Mouse (Mus musculus) lung, embryonic 16.5 days (tissue): ENCODE results near the gene 1520401A03Rik. TPM values are rescaled to one million over a fixed set of nuclear protein-coding genes. Genes with fewer than 3 reads are reported as not detected.
A peak's percentile ranks its signal among the peaks of the same experiment; 100 is the strongest.

Experiments used
- ATAC-seq: fragments of 200-750 bp; cut with Nextera tagmentation; 2 replicates; pipeline ENCODE4 v1.8.0; 2017; ENCODE audit warnings: low read depth, mild to moderate bottlenecking, moderate library complexity
- H3K27ac ChIP-seq: fragments of 300-500 bp; sonication (generic); 2 replicates; pipeline ENCODE4 v1.5.1; 2014; ENCODE audit warnings: mild to moderate bottlenecking, control low read depth, low read length
- H3K27me3 ChIP-seq: fragments of 300-500 bp; sonication (generic); 2 replicates; pipeline ENCODE4 v1.6.1; 2014; ENCODE audit warnings: low read depth, low read length, mixed read lengths; ENCODE audit not compliant: control insufficient read depth, insufficient read depth
- H3K36me3 ChIP-seq: fragments of 300-500 bp; sonication (generic); 2 replicates; pipeline ENCODE4 v1.6.1; 2014; ENCODE audit warnings: low read length; ENCODE audit not compliant: control insufficient read depth, insufficient read depth
- H3K4me1 ChIP-seq: fragments of 300-500 bp; sonication (generic); replicated peaks from 2 replicates; pipeline ENCODE4 v1.6.1; 2014; ENCODE audit warnings: low read length, mixed read lengths; ENCODE audit not compliant: control insufficient read depth, insufficient read depth
- H3K4me2 ChIP-seq: fragments of 300-500 bp; sonication (generic); 2 replicates; pipeline ENCODE4 v1.6.1; 2014; ENCODE audit warnings: low read depth, low read length, control low read depth
- H3K4me3 ChIP-seq: fragments of 300-500 bp; sonication (generic); 2 replicates; pipeline ENCODE4 v1.5.1; 2014; ENCODE audit warnings: mild to moderate bottlenecking, low read length, control low read depth
- H3K9ac ChIP-seq: fragments of 300-500 bp; sonication (generic); 2 replicates; pipeline ENCODE4 v1.6.1; 2014; ENCODE audit warnings: low read length, control low read depth
- H3K9me3 ChIP-seq: fragments of 300-500 bp; sonication (generic); 2 replicates; pipeline ENCODE4 v1.6.1; 2016; ENCODE audit warnings: low read length; ENCODE audit not compliant: control insufficient read depth
- WGBS: fragments of 180-500 bp; shearing (Covaris S2); extraction: QIAGEN DNeasy Blood & Tissue Kit; methylation state at CpG from one replicate; pipeline ENCODE4 v1.1.7; 2014; 5-methylcytosine and 5-hydroxymethylcytosine counted together
- polyA plus RNA-seq: library from polyadenylated mRNA; unstranded; fragments of >200 nt; fragmentation: Nextera tagmentation; extraction: Ambion mirVana; gene quantifications from 2 replicates; pipeline ENCODE4 v1.2.1, GENCODE M21; 2015

Gene 1520401A03Rik
- polyA plus RNA-seq, 1 experiment from 2014 or later: 0.14 TPM

DNA sequence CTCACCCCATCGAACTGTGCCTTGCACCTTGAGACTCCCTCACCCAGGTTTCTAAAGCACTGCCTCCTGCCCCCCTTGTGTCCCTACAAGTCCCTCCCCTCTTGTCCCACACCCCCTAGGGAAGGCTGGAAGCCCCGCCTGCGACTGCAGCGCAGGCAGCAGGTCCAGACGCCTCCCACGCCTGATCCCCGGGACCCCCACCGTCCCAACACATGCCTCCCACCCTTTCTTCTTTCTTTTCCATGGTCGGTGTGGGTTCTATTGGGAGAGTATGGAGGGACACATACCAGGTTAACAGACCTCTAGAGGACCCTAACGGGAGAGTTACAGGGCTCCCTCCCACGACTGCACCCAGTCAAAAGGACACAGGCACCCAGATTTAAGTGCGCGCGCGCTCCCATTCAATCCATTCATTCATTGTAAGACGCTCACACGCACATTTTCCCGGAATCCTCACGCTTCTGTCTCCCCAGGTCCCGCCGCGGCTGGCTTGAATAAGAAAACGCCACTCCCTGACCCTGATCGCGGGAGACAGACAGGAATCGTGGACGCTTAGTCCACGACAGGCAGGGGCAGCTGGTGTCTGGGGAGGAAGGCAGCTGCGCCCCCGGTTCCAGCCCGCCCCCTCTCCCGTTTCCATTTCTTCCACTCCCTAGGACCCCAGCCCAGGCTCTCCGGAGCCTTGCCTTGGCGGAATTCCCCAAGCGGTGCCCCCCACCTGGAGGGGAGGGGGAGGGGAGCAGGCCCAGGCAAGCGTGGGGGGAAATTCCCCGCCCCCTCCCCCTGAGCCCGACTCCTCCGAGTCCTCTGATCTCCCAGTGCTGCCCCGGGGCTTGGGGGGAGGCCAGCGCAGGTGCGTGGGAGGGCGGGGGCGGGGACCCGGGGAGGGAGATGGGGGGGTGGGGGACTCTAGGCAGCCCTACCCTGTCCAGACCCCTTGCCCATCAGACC is 23.0 kb upstream of the 1520401A03Rik start, which contains the start of gene Kremen2:
Gene Kremen2 (minus strand): TSS at position 533 of the 951 bp plus-strand sequence.
- Histone ChIP-seq H3K9ac (peak within 1 kb of the TSS; percentile 47), H3K4me3 (peak within 1 kb of the TSS; percentile 34), H3K9me3 (no peaks in the 10 kb centered on the region), H3K27me3 (peaks cover 76% of the 10 kb centered on the region), H3K4me1 (peaks cover 25% of the 10 kb centered on the region), H3K36me3 (no peaks in the 10 kb centered on the region), H3K27ac (no peak within 1 kb of the TSS), H3K4me2 (peak within 1 kb of the TSS; percentile 49)
- no peak for ATAC-seq
- under 1% methylated on average over 41 of the region's 45 CpGs for WGBS

DNA sequence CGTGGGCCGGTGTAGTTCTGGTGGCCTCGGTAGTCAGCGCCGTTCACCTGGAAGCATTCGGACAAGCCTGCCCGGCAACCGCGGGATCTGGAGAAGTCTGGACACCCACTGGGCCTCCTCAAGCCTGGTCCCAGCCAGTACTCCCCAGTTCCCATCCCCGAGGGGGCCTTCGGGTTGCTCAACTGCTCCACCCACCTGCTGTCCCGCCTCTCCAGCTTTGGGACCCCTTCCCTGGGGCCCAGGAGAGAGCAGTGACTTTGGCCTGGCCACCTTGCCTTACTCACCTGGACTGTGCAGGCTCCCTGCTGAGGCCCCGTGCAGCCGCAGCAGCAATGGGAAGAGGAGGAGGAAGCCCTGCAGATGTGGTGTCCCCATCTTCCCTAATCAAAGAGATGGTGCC is 22.1 kb upstream of the 1520401A03Rik start:
- H3K9me3 ChIP-seq: no peaks in the 10 kb centered on the region
- H3K4me1 ChIP-seq: peaks cover 28% of the 10 kb centered on the region
- no peak for ATAC-seq
- H3K4me2 ChIP-seq: no peak overlapping the region; the same call in 1 of the 2 replicates
- no peak overlapping the region for H3K4me3 ChIP-seq
- peaks cover 76% of the 10 kb centered on the region for H3K27me3 ChIP-seq
- H3K36me3 ChIP-seq: no peaks in the 10 kb centered on the region
- no peak overlapping the region for H3K9ac ChIP-seq
- H3K27ac ChIP-seq: no peak overlapping the region
- WGBS: 6% methylated on average over 14 of the region's 14 CpGs

DNA sequence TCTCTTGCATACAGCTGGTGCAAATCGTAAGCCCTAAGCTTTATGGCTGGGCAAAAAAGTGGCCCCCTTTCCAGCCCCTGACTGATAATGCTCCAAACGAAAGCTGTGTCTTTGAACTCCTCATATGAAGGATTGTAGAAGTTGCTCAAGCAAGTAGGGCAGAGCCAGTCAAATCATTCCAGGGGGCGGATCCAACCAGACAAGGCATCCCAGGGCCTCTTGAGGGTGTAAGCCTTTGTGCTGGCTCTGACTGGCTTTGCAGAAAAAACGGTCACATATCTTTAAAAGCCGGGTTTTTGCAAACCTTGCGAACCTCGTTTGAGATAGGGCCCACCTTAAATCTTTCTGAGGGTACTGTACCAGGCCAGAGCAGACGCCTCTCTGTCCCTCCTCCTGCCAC is 21.5 kb upstream of the 1520401A03Rik start:
- no peaks in the 10 kb centered on the region for H3K36me3 ChIP-seq
- no peak for ATAC-seq
- H3K27ac ChIP-seq: no peak overlapping the region
- H3K9ac ChIP-seq: no peak overlapping the region
- peaks cover 76% of the 10 kb centered on the region for H3K27me3 ChIP-seq
- no peak overlapping the region for H3K4me2 ChIP-seq
- no peaks in the 10 kb centered on the region for H3K9me3 ChIP-seq
- no peak overlapping the region for H3K4me3 ChIP-seq
- H3K4me1 ChIP-seq: peaks cover 27% of the 10 kb centered on the region
- 21% methylated on average over 8 of the region's 8 CpGs for WGBS

DNA sequence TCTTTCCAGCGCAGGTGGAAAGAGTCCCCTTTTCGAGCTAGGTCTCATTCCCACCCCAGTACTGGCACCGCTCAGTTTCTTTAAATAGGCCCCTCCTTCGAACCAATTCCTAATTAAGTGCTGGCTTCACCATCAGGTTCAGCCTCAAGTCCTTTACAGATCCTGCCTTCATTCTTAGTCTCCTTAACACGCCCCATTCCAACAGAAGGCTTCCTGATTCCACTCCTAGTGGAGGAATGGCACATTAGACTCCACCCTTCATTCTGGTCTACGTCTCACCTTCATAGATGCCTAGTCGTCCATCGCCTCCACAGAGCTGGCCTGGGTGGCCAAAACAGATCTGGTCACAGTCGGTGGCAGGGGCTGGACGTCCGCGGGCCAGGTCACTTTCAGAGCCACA is 20.4 kb upstream of the 1520401A03Rik start:
- no peak overlapping the region for H3K27ac ChIP-seq
- no peaks in the 10 kb centered on the region for H3K36me3 ChIP-seq
- peak overlapping the region; percentile 27; the same call in 1 of the 2 replicates for H3K4me3 ChIP-seq
- peaks cover 39% of the 10 kb centered on the region for H3K4me1 ChIP-seq
- ATAC-seq: no peak
- WGBS: 60% methylated on average over 12 of the region's 12 CpGs
- peaks cover 73% of the 10 kb centered on the region for H3K27me3 ChIP-seq
- H3K9me3 ChIP-seq: no peaks in the 10 kb centered on the region
- H3K9ac ChIP-seq: no peak overlapping the region
- H3K4me2 ChIP-seq: peak overlapping the region; percentile 32; the same call in 1 of the 2 replicates

DNA sequence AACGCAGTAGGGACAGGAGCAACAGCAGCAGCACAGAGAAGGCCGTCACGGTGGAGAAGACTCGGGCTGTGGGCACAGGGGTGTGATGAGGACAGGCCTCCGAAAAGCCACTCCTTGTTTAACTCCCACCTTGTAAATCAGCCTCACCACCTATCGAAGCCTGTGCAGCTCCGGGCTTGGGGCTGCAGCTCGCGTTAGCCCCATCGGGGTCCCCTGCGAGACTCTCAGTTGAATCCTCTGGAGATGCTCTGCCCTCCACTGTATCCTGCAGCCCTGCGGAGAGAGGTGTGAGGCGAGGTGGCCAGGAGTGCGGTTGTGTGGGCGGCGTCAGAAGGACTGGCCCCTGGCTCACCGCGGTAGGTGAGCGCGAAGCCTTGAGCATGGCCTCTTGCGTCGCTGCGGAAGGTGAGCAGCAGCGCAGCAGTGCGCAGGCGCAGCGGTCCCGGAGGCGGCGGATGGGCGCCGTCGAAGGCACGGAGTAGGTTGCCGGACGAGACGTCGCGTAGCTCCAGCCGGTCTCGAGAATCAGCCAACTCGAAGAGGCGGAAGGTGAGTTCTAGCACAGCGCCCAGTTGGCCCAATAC is 19.7 kb upstream of the 1520401A03Rik start:
- Histone ChIP-seq H3K4me1 (peaks cover 43% of the 10 kb centered on the region), H3K27ac (no peak overlapping the region), H3K4me2 (peak overlapping the region; percentile 32), H3K4me3 (peak overlapping the region; percentile 27), H3K9me3 (no peaks in the 10 kb centered on the region), H3K36me3 (peaks cover 2% of the 10 kb centered on the region), H3K27me3 (peaks cover 66% of the 10 kb centered on the region), H3K9ac (no peak overlapping the region)
- WGBS: 6% methylated on average over 44 of the region's 44 CpGs
- no peak for ATAC-seq

DNA sequence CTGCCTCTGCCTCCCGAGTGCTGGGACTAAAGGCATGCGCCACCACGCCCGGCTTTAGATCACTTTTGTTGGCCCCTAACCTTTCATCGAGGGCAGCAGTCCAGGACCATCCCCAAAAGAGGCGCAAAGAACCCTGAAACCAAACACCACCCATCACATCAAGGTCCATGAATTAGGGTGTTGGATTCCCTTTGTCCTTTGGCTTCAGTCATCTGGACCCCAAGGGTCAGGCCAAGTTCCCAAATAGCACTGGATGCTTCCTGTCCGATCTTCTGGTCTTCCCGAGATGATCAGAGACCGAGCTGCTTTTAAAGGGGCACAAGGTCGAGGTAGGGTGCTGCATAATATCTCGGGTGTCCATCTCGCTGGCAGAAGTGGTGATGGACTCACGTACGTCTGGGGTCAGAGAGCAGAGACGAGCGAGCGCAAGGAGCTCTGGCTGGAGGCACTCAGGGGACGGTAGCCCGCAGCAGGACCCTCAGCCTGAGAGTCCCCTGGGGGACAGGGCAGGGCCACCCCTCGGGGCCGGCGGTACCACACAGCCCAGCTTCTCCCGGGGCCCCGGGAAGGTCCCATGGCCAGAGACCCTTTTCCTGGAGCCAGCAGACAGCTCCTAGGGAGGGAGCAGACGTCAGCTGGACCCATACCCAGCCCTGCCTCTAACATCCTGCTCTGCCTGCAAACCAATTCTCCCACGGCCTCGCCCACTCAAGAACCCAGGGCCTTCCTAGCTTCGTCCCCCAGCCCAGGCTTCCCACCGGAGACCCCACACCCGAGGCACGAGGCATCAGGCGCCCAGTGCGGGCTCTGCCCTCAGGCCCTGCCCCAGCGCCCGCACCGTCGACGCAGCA is 19.0 kb upstream of the 1520401A03Rik start:
- WGBS: 46% methylated on average over 38 of the region's 38 CpGs
- Histone ChIP-seq H3K4me3 (no peak overlapping the region), H3K36me3 (peaks cover 9% of the 10 kb centered on the region), H3K9me3 (no peaks in the 10 kb centered on the region), H3K27ac (no peak overlapping the region), H3K9ac (no peak overlapping the region), H3K27me3 (peaks cover 60% of the 10 kb centered on the region), H3K4me1 (peaks cover 43% of the 10 kb centered on the region), H3K4me2 (no peak overlapping the region)
- ATAC-seq: no peak

DNA sequence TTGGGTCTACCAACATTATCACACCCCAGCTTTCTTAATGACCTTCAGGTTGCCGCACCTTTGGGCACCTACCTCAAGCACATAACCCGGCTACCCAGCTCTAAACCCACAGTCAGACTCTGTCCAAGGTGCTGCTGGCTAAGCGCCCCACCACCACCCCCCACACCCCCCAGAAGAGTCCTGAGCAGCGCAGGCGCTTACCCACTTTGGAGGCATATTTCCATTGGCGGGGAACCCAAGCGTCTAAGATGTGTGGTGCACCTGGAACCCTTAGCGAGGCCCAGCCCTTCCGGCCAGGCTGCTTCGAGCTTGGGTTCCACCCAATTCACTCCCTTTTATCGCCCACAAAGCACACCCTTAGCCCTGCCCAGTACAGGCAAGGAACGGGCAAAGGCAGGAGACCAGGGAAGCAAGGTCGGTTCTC is 18.0 kb upstream of the 1520401A03Rik start, which contains the start of gene Paqr4:
Gene Paqr4 (minus strand): TSS at position 270 of the 424 bp plus-strand sequence.
- H3K4me2 ChIP-seq: peak within 1 kb of the TSS; percentile 96
- peaks cover 50% of the 10 kb centered on the region for H3K27me3 ChIP-seq
- WGBS: 3% methylated on average over 13 of the region's 13 CpGs
- H3K9ac ChIP-seq: peak within 1 kb of the TSS; percentile 85
- peak within 1 kb of the TSS; percentile 84 for H3K4me3 ChIP-seq
- peak within 1 kb of the TSS; percentile 88 for H3K27ac ChIP-seq
- peak; percentile 44 for ATAC-seq
- no peaks in the 10 kb centered on the region for H3K9me3 ChIP-seq
- H3K36me3 ChIP-seq: peaks cover 15% of the 10 kb centered on the region
- peaks cover 39% of the 10 kb centered on the region for H3K4me1 ChIP-seq

DNA sequence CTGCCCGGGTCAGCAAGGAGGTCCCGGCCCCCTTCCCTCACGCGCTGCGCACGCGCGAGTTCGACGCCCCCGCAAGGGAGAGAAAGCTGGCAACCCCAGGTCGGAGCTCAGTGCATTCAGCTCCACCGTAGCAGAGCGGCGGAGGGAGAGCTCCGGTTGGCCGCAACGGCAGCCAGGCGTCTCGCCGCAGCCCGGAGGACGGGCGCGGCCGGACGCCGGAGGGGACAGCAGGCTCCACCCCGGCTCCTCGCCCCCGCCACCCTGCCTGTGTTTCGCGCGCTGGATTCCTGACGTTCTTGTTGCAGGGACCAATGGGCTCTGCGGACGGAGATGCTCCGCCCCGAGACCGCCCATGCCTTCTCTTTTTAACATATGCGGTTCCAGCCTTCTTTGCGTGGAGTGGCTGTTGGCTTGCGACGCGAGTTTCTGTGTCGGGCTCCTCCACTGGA is 17.6 kb upstream of the 1520401A03Rik start:
- Histone ChIP-seq H3K27ac (peak overlapping the region; percentile 88), H3K27me3 (peaks cover 46% of the 10 kb centered on the region), H3K4me3 (peak overlapping the region; percentile 84), H3K9me3 (no peaks in the 10 kb centered on the region), H3K4me1 (peaks cover 35% of the 10 kb centered on the region), H3K4me2 (peak overlapping the region; percentile 96), H3K36me3 (peaks cover 15% of the 10 kb centered on the region), H3K9ac (peak overlapping the region; percentile 85)
- under 1% methylated on average over 45 of the region's 46 CpGs for WGBS
- peak; percentile 91 for ATAC-seq
